Mouse (Mus musculus) midbrain, embryonic 13.5 days (tissue): Measurements from ENCODE around the gene Pdzd2. TPM values are rescaled to one million over a fixed set of nuclear protein-coding genes. Genes with fewer than 3 reads are reported as not detected.

Experiments
- ATAC-seq: fragments of 200-750 bp; cut with Nextera tagmentation; 2 replicates; pipeline ENCODE4 v1.8.0; 2017; ENCODE audit warnings: mild to moderate bottlenecking, moderate TSS enrichment, moderate library complexity
- H3K27ac ChIP-seq: fragments of 300-500 bp; sonication (generic); 2 replicates; pipeline ENCODE4 v1.5.1; 2015; ENCODE audit warnings: inconsistent platforms, mild to moderate bottlenecking, moderate library complexity
- H3K27me3 ChIP-seq: fragments of 300-500 bp; sonication (generic); 2 replicates; pipeline ENCODE4 v1.6.1; 2015; ENCODE audit warnings: mild to moderate bottlenecking, inconsistent platforms
- H3K36me3 ChIP-seq: fragments of 300-500 bp; sonication (generic); 2 replicates; pipeline ENCODE4 v1.6.1; 2015; ENCODE audit warnings: mild to moderate bottlenecking, inconsistent platforms
- H3K4me1 ChIP-seq: fragments of 300-500 bp; sonication (generic); replicated peaks from 2 replicates; pipeline ENCODE4 v1.6.1; 2015; ENCODE audit warnings: inconsistent platforms
- H3K4me2 ChIP-seq: fragments of 300-500 bp; sonication (generic); replicated peaks from 2 replicates; pipeline ENCODE4 v1.6.1; 2015; ENCODE audit warnings: moderate library complexity, mild to moderate bottlenecking, inconsistent platforms
- H3K4me3 ChIP-seq: fragments of 300-500 bp; sonication (generic); replicated peaks from 2 replicates; pipeline ENCODE4 v1.5.1; 2015; ENCODE audit warnings: mild to moderate bottlenecking, inconsistent platforms
- H3K9ac ChIP-seq: fragments of 300-500 bp; sonication (generic); replicated peaks from 2 replicates; pipeline ENCODE4 v1.6.1; 2015; ENCODE audit warnings: mild to moderate bottlenecking, inconsistent platforms
- H3K9me3 ChIP-seq: fragments of 300-500 bp; sonication (generic); 2 replicates; pipeline ENCODE4 v1.6.1; 2016; ENCODE audit warnings: mild to moderate bottlenecking, inconsistent platforms
- WGBS: fragments of 180-500 bp; shearing (Covaris S2); methylation state at CpG from one replicate; pipeline ENCODE4 v1.1.7; 2015; 5-methylcytosine and 5-hydroxymethylcytosine counted together
- polyA plus RNA-seq: library from polyadenylated mRNA; unstranded; fragments of >200 nt; fragmentation: Nextera tagmentation; extraction: Ambion mirVana; gene quantifications from 2 replicates; pipeline ENCODE4 v1.2.1, GENCODE M21; 2015

Pdzd2 gene
- polyA plus RNA-seq, 1 experiment from 2014 or later, result 9.7 TPM

GRCm38 (mm10) chr15:12362001-12362700 lies 377.6 kb downstream of the Pdzd2 start:
- H3K36me3 ChIP-seq, result no peaks in the 10 kb centered on the region; the same call in 1 of the 2 replicates
- whole genome bisulfite sequencing, result 88% methylated on average over 14 of the region's 14 CpGs
- no peak overlapping the region for H3K4me2 ChIP-seq
- peaks cover 16% of the 10 kb centered on the region for H3K4me1 ChIP-seq
- no peaks in the 10 kb centered on the region for H3K27me3 ChIP-seq
- ATAC-seq, result no peak
- H3K27ac ChIP-seq, result no peak overlapping the region
- H3K4me3 ChIP-seq, result no peak overlapping the region
- H3K9me3 ChIP-seq, result no peaks in the 10 kb centered on the region
- no peak overlapping the region for H3K9ac ChIP-seq

DNA sequence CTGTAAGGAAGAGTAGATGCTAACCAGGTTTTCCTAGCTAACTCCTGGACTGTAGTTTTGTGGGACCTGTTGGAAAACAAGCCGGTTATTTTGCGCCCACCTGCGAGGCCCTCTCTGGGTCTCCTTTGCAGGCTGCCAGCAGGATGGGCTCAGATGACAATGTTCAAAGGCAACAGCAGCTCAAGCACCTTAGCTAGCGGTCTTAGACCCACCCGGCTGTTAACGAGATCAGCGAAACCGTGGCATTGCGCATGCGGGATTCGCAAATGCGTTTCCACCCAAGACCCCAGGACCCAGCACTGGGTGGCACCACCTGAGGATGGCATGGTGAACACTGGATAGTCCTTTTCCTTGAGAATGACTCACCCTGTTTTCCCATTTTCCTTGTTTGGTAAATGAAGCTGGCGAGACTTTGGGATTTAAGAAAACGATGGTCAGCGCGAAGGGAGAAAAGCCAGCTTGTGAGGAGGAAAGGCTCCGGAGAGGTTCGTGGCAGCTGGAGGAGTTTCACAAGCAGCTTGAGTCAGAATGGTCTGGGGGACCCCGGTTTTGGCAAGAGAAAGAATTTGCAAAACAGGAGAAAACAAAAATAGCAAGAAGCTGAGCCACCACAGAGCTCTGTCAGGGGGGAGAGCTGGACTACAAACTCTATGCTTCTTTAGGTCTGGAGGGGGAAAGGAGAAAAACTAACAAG lies 379.1 kb downstream of the Pdzd2 start:
- no peak overlapping the region for H3K9ac ChIP-seq
- no peaks in the 10 kb centered on the region for H3K9me3 ChIP-seq
- H3K4me1 ChIP-seq, result peaks cover 5% of the 10 kb centered on the region
- no peak for ATAC-seq
- no peak overlapping the region for H3K27ac ChIP-seq
- no peak overlapping the region for H3K4me2 ChIP-seq
- H3K36me3 ChIP-seq, result peaks cover 9% of the 10 kb centered on the region
- no peaks in the 10 kb centered on the region for H3K27me3 ChIP-seq
- H3K4me3 ChIP-seq, result no peak overlapping the region
- WGBS, result 79% methylated on average over 19 of the region's 19 CpGs

- Histone ChIP-seq H3K4me2 (no peak overlapping the region), H3K9ac (no peak overlapping the region), H3K4me3 (no peak overlapping the region), H3K27me3 (no peaks in the 10 kb centered on the region), H3K9me3 (no peaks in the 10 kb centered on the region), H3K36me3 (peaks cover 27% of the 10 kb centered on the region), H3K4me1 (no peaks in the 10 kb centered on the region), H3K27ac (no peak overlapping the region)
- WGBS, result 99% methylated on average over 5 of the region's 5 CpGs
- peak; percentile 52; the same call in 1 of the 2 replicates for ATAC-seq
Measured at GRCm38 (mm10) chr15:12358384-12358783, 381.3 kb downstream of the Pdzd2 start.

DNA sequence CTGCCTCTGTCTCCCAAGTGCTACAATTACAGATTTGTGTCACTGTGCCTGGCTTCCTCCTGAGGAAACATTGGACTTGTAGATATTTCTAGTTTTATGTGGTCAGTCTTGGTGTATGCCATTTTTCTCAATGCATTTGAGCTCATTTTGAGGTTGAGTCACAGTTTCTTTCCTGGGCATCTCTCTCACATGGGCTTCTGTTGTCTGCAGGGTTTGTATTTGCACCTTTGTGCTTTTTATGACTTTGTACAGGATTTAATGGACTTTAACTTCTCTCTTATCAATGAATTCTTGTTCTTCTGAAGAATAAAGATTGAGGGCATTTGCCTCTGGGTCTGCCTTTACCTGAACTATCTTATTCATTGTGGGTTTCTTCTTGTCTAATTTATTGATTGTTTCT lies 382.3 kb downstream of the Pdzd2 start:
- Histone ChIP-seq H3K4me3 (no peak overlapping the region), H3K4me2 (no peak overlapping the region), H3K36me3 (peaks cover 32% of the 10 kb centered on the region), H3K4me1 (no peaks in the 10 kb centered on the region), H3K27me3 (no peaks in the 10 kb centered on the region), H3K9me3 (no peaks in the 10 kb centered on the region), H3K9ac (no peak overlapping the region), H3K27ac (no peak overlapping the region; the same call in 1 of the 2 replicates)
- ATAC-seq, result no peak

GRCm38 (mm10) chr15:12355907-12356306 lies 383.8 kb downstream of the Pdzd2 start:
- no peak overlapping the region for H3K4me2 ChIP-seq
- ATAC-seq, result no peak
- H3K4me3 ChIP-seq, result no peak overlapping the region
- WGBS, result 84% methylated on average over 7 of the region's 7 CpGs
- peaks cover 44% of the 10 kb centered on the region for H3K36me3 ChIP-seq
- no peak overlapping the region for H3K27ac ChIP-seq
- H3K9me3 ChIP-seq, result no peaks in the 10 kb centered on the region
- H3K9ac ChIP-seq, result no peak overlapping the region
- no peaks in the 10 kb centered on the region for H3K4me1 ChIP-seq
- H3K27me3 ChIP-seq, result no peaks in the 10 kb centered on the region

DNA sequence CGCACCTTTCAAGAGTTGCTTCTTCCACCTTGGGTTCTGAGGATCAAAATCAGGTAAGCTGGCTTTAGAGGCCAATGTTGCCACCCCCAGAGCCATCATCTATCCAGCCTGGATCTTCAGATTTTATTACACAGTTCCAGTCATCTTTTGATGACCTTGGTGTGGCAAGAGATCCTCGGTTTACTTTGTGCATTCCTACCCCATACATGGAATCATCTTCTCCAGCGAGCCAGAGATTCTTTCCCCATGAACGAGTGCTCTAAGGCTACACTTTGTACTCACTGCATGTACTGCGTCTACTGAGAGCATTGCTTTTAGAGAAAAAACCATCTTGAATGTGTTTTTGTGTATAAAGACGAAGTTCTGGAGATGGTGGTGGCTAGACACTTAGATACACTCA lies 384.5 kb downstream of the Pdzd2 start:
- WGBS, result 90% methylated on average over 6 of the region's 6 CpGs
- ATAC-seq, result no peak
- Histone ChIP-seq H3K4me2 (no peak overlapping the region), H3K4me1 (no peaks in the 10 kb centered on the region), H3K9ac (no peak overlapping the region), H3K27me3 (no peaks in the 10 kb centered on the region), H3K9me3 (no peaks in the 10 kb centered on the region), H3K4me3 (no peak overlapping the region), H3K36me3 (peaks cover 44% of the 10 kb centered on the region), H3K27ac (no peak overlapping the region)

DNA sequence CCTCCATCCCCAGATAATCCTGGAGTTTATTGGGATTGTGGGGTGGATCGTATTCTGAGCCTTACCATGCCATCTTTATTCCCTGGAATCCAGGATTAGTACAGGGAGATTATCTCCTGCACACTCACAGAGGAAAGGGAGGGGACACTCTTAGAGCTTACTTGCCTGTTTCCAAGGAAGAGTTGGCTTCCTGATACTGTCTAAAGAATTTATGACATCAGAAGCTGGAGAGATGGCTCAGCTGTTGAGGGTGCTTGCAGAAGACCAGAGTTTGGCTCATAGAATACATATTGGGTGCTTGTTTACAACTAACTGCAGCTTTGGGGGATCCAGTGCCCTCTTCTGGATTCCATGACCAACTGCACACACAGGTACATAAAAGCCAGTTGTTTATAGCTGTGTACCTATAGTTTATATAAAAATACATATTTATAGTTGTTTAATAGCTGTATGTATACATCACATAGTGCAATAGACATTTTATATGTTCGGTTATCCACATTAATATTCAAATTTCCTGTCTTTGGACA lies 385.4 kb downstream of the Pdzd2 start:
- Histone ChIP-seq H3K4me1 (no peaks in the 10 kb centered on the region), H3K36me3 (peaks cover 51% of the 10 kb centered on the region), H3K4me3 (no peak overlapping the region), H3K9ac (no peak overlapping the region), H3K9me3 (no peaks in the 10 kb centered on the region), H3K27ac (no peak overlapping the region), H3K27me3 (no peaks in the 10 kb centered on the region), H3K4me2 (no peak overlapping the region)
- no peak for ATAC-seq
- WGBS, result 84% methylated on average over 2 of the region's 2 CpGs

DNA sequence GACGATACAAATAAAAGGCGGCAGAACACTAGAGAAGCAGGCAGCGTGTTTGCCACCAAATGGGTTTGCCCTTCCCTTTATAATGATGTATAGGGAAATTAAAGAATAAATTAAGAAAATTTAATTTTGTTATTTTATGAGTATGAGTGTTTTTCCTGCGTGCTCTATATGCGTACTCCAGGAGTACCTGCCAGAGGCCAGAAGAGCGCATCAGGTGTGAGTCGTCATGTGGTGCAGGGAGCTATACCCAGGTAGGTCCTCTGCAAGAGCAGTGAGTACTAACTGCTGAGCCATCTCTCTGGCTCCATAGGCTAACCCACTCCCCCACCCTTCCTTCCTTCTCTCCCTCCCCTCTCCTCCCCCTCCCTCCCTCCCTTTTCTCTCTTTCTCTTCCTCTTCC lies 388.3 kb downstream of the Pdzd2 start:
- H3K27ac ChIP-seq, result no peak overlapping the region
- peak; percentile 66; the same call in 1 of the 2 replicates for ATAC-seq
- H3K27me3 ChIP-seq, result no peaks in the 10 kb centered on the region
- H3K4me3 ChIP-seq, result no peak overlapping the region
- H3K4me2 ChIP-seq, result no peak overlapping the region
- H3K4me1 ChIP-seq, result no peaks in the 10 kb centered on the region
- peaks cover 55% of the 10 kb centered on the region for H3K36me3 ChIP-seq
- H3K9me3 ChIP-seq, result no peaks in the 10 kb centered on the region
- H3K9ac ChIP-seq, result no peak overlapping the region
- 96% methylated on average over 7 of the region's 7 CpGs for WGBS

GRCm38 (mm10) chr15:12349840-12350239 lies 389.9 kb downstream of the Pdzd2 start:
- Histone ChIP-seq H3K27me3 (no peaks in the 10 kb centered on the region), H3K27ac (no peak overlapping the region), H3K9me3 (no peaks in the 10 kb centered on the region), H3K4me1 (no peaks in the 10 kb centered on the region), H3K4me2 (no peak overlapping the region), H3K9ac (no peak overlapping the region), H3K4me3 (no peak overlapping the region), H3K36me3 (peaks cover 42% of the 10 kb centered on the region)
- ATAC-seq, result no peak
- 94% methylated on average over 5 of the region's 5 CpGs for WGBS

DNA sequence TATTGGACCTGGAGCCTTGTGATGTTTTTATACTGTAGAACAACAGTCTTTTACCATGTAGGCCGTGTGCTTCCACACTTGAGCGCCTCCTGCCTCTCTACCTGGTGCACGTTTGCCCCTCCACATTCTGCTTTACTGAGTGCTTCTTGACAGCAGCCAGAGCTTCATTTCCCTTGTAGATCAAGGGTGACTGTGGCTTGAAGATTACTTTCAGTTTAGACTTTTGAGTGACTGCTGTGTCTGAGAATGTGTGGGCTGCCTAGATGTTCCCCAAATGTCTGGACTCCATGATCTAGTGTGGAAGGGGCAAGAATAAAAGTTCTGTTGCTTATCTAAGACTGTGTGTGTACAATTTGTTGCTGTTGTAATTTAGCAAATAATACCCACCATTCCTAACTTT lies 390.8 kb downstream of the Pdzd2 start:
- no peak overlapping the region for H3K27ac ChIP-seq
- no peak overlapping the region for H3K4me2 ChIP-seq
- no peak overlapping the region for H3K9ac ChIP-seq
- no peaks in the 10 kb centered on the region for H3K9me3 ChIP-seq
- 82% methylated on average over 3 of the region's 3 CpGs for WGBS
- H3K4me1 ChIP-seq, result no peaks in the 10 kb centered on the region
- H3K4me3 ChIP-seq, result no peak overlapping the region
- H3K36me3 ChIP-seq, result peaks cover 42% of the 10 kb centered on the region
- no peak for ATAC-seq
- no peaks in the 10 kb centered on the region for H3K27me3 ChIP-seq

GRCm38 (mm10) chr15:12346916-12347315 lies 392.8 kb downstream of the Pdzd2 start:
- H3K4me1 ChIP-seq, result peaks cover under 1% of the 10 kb centered on the region; the same call in 1 of the 2 replicates
- H3K9me3 ChIP-seq, result no peaks in the 10 kb centered on the region
- peaks cover 36% of the 10 kb centered on the region for H3K36me3 ChIP-seq
- no peaks in the 10 kb centered on the region for H3K27me3 ChIP-seq
- no peak overlapping the region for H3K27ac ChIP-seq
- ATAC-seq, result no peak
- H3K4me2 ChIP-seq, result no peak overlapping the region
- 99% methylated on average over 3 of the region's 3 CpGs for WGBS
- H3K4me3 ChIP-seq, result no peak overlapping the region
- no peak overlapping the region for H3K9ac ChIP-seq

- ATAC-seq, result peak; percentile 80
- Histone ChIP-seq H3K9me3 (no peaks in the 10 kb centered on the region), H3K9ac (no peak overlapping the region), H3K4me1 (peaks cover 16% of the 10 kb centered on the region), H3K36me3 (peaks cover 17% of the 10 kb centered on the region), H3K27ac (peak overlapping the region; percentile 54), H3K4me3 (no peak overlapping the region), H3K27me3 (no peaks in the 10 kb centered on the region), H3K4me2 (no peak overlapping the region)
- 9% methylated on average over 4 of the region's 4 CpGs for WGBS
Measured at GRCm38 (mm10) chr15:12341401-12341758, 398.3 kb downstream of the Pdzd2 start.
